Mouse (Mus musculus) MEL (cell line): Measurements from ENCODE around the gene Nrip3. TPM values are rescaled to one million over a fixed set of nuclear protein-coding genes. Genes with fewer than 3 reads are reported as not detected.
A peak's percentile ranks its signal among the peaks of the same experiment; 100 is the strongest.

Experiments used
- DNase-seq: peaks from one replicate; pipeline ENCODE4 v3.0.0; 2011; ENCODE audit warnings: low read depth, low spot score
- H3K27ac ChIP-seq: 2 replicates; pipeline ENCODE4 v1.5.1; 2012; ENCODE audit warnings: low read depth, mild to moderate bottlenecking, control low read depth, low read length, moderate library complexity; ENCODE audit not compliant: control insufficient read depth
- H3K27me3 ChIP-seq, 2 experiments: fragments of 150-350 bp in 1 of 2; sonication (generic) in 1 of 2; 2 replicates each; pipeline ENCODE4 v1.6.1; 2012; ENCODE audit warnings: low read length in 2 of 2, mild to moderate bottlenecking in 2 of 2, improper control_type of control experiment in 1 of 2, moderate library complexity in 1 of 2; ENCODE audit not compliant: insufficient read depth in 2 of 2, control insufficient read depth in 1 of 2
- H3K36me3 ChIP-seq, 2 experiments: 2 replicates each; pipeline ENCODE4 v1.6.1; 2012 to 2014; ENCODE audit warnings: low read length in 2 of 2, improper control_type of control experiment in 1 of 2, inconsistent platforms in 1 of 2, mild to moderate bottlenecking in 1 of 2; ENCODE audit not compliant: insufficient read depth in 2 of 2, control insufficient read depth in 1 of 2
- H3K4me1 ChIP-seq, 2 experiments: fragments of 150-350 bp in 1 of 2; sonication (generic) in 1 of 2; 2 replicates each; pipeline ENCODE4 v1.6.1; 2012; ENCODE audit warnings: low read length in 2 of 2, improper control_type of control experiment in 1 of 2, mild to moderate bottlenecking in 1 of 2; ENCODE audit not compliant: insufficient read depth in 2 of 2, control insufficient read depth in 1 of 2
- H3K4me3 ChIP-seq, 2 experiments: fragments of 150-350 bp in 1 of 2; sonication (generic) in 1 of 2; 2 replicates each; pipeline ENCODE4 v1.5.1; 2012; ENCODE audit warnings: low read depth in 2 of 2, low read length in 2 of 2, mild to moderate bottlenecking in 2 of 2, moderate library complexity in 2 of 2, control low read depth in 1 of 2, improper control_type of control experiment in 1 of 2; ENCODE audit not compliant: control insufficient read depth in 1 of 2, insufficient read depth in 1 of 2
- H3K79me2 ChIP-seq: 2 replicates; pipeline ENCODE4 v1.6.1; 2012; ENCODE audit warnings: mild to moderate bottlenecking, low read length, moderate library complexity; ENCODE audit not compliant: control insufficient read depth, poor library complexity, insufficient read depth
- H3K9ac ChIP-seq: 2 replicates; pipeline ENCODE4 v1.6.1; 2012; ENCODE audit warnings: low read depth, mild to moderate bottlenecking, control low read depth, low read length, moderate library complexity; ENCODE audit not compliant: control insufficient read depth, poor library complexity, severe bottlenecking
- H3K9me3 ChIP-seq: fragments of 150-350 bp; sonication (generic); replicated peaks from 2 replicates; pipeline ENCODE4 v1.6.1; 2012; ENCODE audit warnings: mild to moderate bottlenecking, low read length, improper control_type of control experiment, moderate library complexity; ENCODE audit not compliant: insufficient read depth
- CTCF ChIP-seq, 3 experiments: IDR thresholded peaks in 2 of 3; conservative IDR thresholded peaks in 1 of 3; 2 replicates each; pipeline ENCODE4 v1.5.1; 2011 to 2012; ENCODE audit warnings: low read length in 3 of 3, low read depth in 2 of 3, mild to moderate bottlenecking in 2 of 3, improper control_type of control experiment in 1 of 3, inconsistent platforms in 1 of 3, mixed read lengths in 1 of 3, moderate library complexity in 1 of 3; ENCODE audit not compliant: control insufficient read depth in 1 of 3, insufficient read depth in 1 of 3, poor library complexity in 1 of 3, severe bottlenecking in 1 of 3
- ELF1 ChIP-seq: IDR thresholded peaks from 2 replicates; pipeline ENCODE4 v1.6.1; 2014; ENCODE audit warnings: low read depth, mild to moderate bottlenecking, inconsistent platforms, low read length, improper control_type of control experiment, moderate library complexity
- EP300 ChIP-seq, 2 experiments: IDR thresholded peaks; 2 replicates each; pipeline ENCODE4 v1.6.1; 2011; ENCODE audit warnings: improper control_type of control experiment in 2 of 2, low read length in 2 of 2, low read depth in 1 of 2, mild to moderate bottlenecking in 1 of 2
- ETS1 ChIP-seq: IDR thresholded peaks from 2 replicates; pipeline ENCODE4 v1.6.1; 2012; ENCODE audit warnings: low read depth, mild to moderate bottlenecking, inconsistent platforms, low read length, improper control_type of control experiment, moderate library complexity
- GABPA ChIP-seq: IDR thresholded peaks from 2 replicates; pipeline ENCODE4 v1.6.1; 2012; ENCODE audit warnings: low read depth, mild to moderate bottlenecking, inconsistent platforms, low read length, improper control_type of control experiment, moderate library complexity
- JUND ChIP-seq: IDR thresholded peaks from 2 replicates; pipeline ENCODE4 v1.6.1; 2011; ENCODE audit warnings: low read depth, mild to moderate bottlenecking, improper control_type of control experiment, low read length
- KAT2A ChIP-seq: conservative IDR thresholded peaks from 2 replicates; pipeline ENCODE4 v1.6.1; 2012; ENCODE audit warnings: low read depth, low read length, improper control_type of control experiment, inconsistent platforms
- MAX ChIP-seq: IDR thresholded peaks from 2 replicates; pipeline ENCODE4 v1.6.1; 2011; ENCODE audit warnings: low read length, improper control_type of control experiment
- MYC ChIP-seq: IDR thresholded peaks from 2 replicates; pipeline ENCODE4 v1.6.1; 2011; ENCODE audit warnings: low read depth, mild to moderate bottlenecking, low read length, improper control_type of control experiment, moderate library complexity
- POLR2AphosphoS5 ChIP-seq: IDR thresholded peaks from 2 replicates; pipeline ENCODE4 v1.6.1; 2012; ENCODE audit warnings: low read depth, borderline replicate concordance, mild to moderate bottlenecking, inconsistent platforms, low read length, moderate library complexity, mixed read lengths
- RAD21 ChIP-seq: IDR thresholded peaks from 2 replicates; pipeline ENCODE4 v1.6.1; 2011; ENCODE audit warnings: mild to moderate bottlenecking, low read depth, low read length, improper control_type of control experiment
- SIN3A ChIP-seq: IDR thresholded peaks from 2 replicates; pipeline ENCODE4 v1.6.1; 2012; ENCODE audit warnings: low read length, improper control_type of control experiment, inconsistent platforms
- SMC3 ChIP-seq: IDR thresholded peaks from 2 replicates; pipeline ENCODE4 v1.6.1; 2011; ENCODE audit warnings: low read depth, low read length, improper control_type of control experiment
- UBTF ChIP-seq: IDR thresholded peaks from 2 replicates; pipeline ENCODE4 v1.6.1; 2012; ENCODE audit warnings: low read depth, mild to moderate bottlenecking, inconsistent platforms, low read length, improper control_type of control experiment, moderate library complexity, borderline replicate concordance; ENCODE audit not compliant: insufficient read depth
- USF1 ChIP-seq: IDR thresholded peaks from 2 replicates; pipeline ENCODE4 v1.6.1; 2014; ENCODE audit warnings: low read depth, mild to moderate bottlenecking, inconsistent platforms, low read length, improper control_type of control experiment, moderate library complexity
- USF2 ChIP-seq, 2 experiments: IDR thresholded peaks; 2 replicates each; pipeline ENCODE4 v1.6.1; 2011 to 2012; ENCODE audit warnings: improper control_type of control experiment in 2 of 2, low read length in 2 of 2, borderline replicate concordance in 1 of 2, inconsistent platforms in 1 of 2, low read depth in 1 of 2, mild to moderate bottlenecking in 1 of 2; ENCODE audit not compliant: insufficient read depth in 1 of 2
- ZC3H11A ChIP-seq: IDR thresholded peaks from 2 replicates; pipeline ENCODE4 v1.6.1; 2012; ENCODE audit warnings: low read depth, mild to moderate bottlenecking, inconsistent platforms, low read length, improper control_type of control experiment
- polyA plus RNA-seq, 2 experiments: library from polyadenylated mRNA; stranded (reverse) in 1 of 2; unstranded in 1 of 2; fragments of >175 nt in 1 of 2; fragments of >200 nt in 1 of 2; gene quantifications; 2 replicates each; pipeline versions ENCODE4 v1.2.1 to v1.2.4; 2012; ENCODE audit warnings: low replicate concordance in 2 of 2, low read depth in 1 of 2; ENCODE audit not compliant: insufficient read length in 2 of 2, insufficient read depth in 1 of 2, missing spikeins in 1 of 2
- total RNA-seq: library from RNA; depleted of rRNA; stranded (reverse); fragments of 300-350 nt; gene quantifications from 2 replicates; pipeline ENCODE4 v1.2.3, GENCODE M21; 2012

Nrip3 gene
- total and polyA plus RNA-seq, 3 experiments: not detected

GRCm38 (mm10) chr7:109795564-109795963, 13.7 kb upstream of the Nrip3 start:
- H3K4me1 ChIP-seq: peaks cover 2 to 13% of the 10 kb centered on the region in 2 experiments; a peak in 3 of 4 replicates
- no peak overlapping the region for H3K9ac ChIP-seq
- peaks cover 0 to 4% of the 10 kb centered on the region in 2 experiments; a peak in 2 of 4 replicates for H3K36me3 ChIP-seq
- H3K27ac ChIP-seq: no peak overlapping the region
- no peaks in the 10 kb centered on the region for H3K79me2 ChIP-seq
- no peaks in the 10 kb centered on the region for H3K27me3 ChIP-seq
- TF ChIP-seq USF1: peak; percentile 73
- TF ChIP-seq POLR2AphosphoS5: no peak
- 0 out of 2 replicates have a peak, but pooled peaks have one; percentile 27 for TF ChIP-seq MAX
- DNase-seq: no peak
- H3K9me3 ChIP-seq: no peaks in the 10 kb centered on the region
- no peak overlapping the region for H3K4me3 ChIP-seq

GRCm38 (mm10) chr7:109794556-109794955, 12.7 kb upstream of the Nrip3 start:
- no peaks in the 10 kb centered on the region for H3K27me3 ChIP-seq

GRCm38 (mm10) chr7:109792759-109793158, 10.9 kb upstream of the Nrip3 start:
- DNase-seq: peak; percentile 76
- H3K9me3 ChIP-seq: no peaks in the 10 kb centered on the region
- H3K4me3 ChIP-seq: no peak overlapping the region
- peaks cover 0 to 5% of the 10 kb centered on the region in 2 experiments; a peak in 2 of 4 replicates for H3K4me1 ChIP-seq
- H3K9ac ChIP-seq: no peak overlapping the region
- no peaks in the 10 kb centered on the region for H3K36me3 ChIP-seq
- TF ChIP-seq SIN3A (no peak), CTCF (IDR thresholded peaks at IDR 0.05 in 2 of 3, conservative IDR thresholded peaks at IDR 0.05 in 1 of 3; ENCODE audit: control insufficient read depth in 1 of 3, insufficient read depth in 1 of 3, low read depth in 2 of 3, low read length in 3 of 3, poor library complexity in 1 of 3, severe bottlenecking in 1 of 3) (peak; percentile 65 to 92 (median 79)), SMC3 (peak; percentile 97), MYC (0 out of 2 replicates have a peak, but pooled peaks have one; percentile 24), ZC3H11A (peak; percentile 89), RAD21 (peak; percentile 79)
- H3K79me2 ChIP-seq: no peaks in the 10 kb centered on the region
- H3K27ac ChIP-seq: no peak overlapping the region
- no peaks in the 10 kb centered on the region for H3K27me3 ChIP-seq

More at GRCm38 (mm10) chr7:109794556-109794955, 12.7 kb upstream of the Nrip3 start:
- Histone ChIP-seq H3K36me3 (peaks cover 0 to 4% of the 10 kb centered on the region in 2 experiments; a peak in 2 of 4 replicates), H3K79me2 (no peaks in the 10 kb centered on the region), H3K4me3 (no peak overlapping the region), H3K9ac (no peak overlapping the region), H3K9me3 (no peaks in the 10 kb centered on the region), H3K4me1 (peaks cover 2 to 9% of the 10 kb centered on the region in 2 experiments; a peak in 3 of 4 replicates), H3K27ac (no peak overlapping the region)
- no peak for TF ChIP-seq GABPA
- no peak for TF ChIP-seq USF2 (IDR thresholded peaks at IDR 0.05; ENCODE audit: borderline replicate concordance in 1 of 2, insufficient read depth in 1 of 2, low read depth in 1 of 2, low read length in 2 of 2)
- no peak for TF ChIP-seq KAT2A
- TF ChIP-seq SIN3A: no peak
- TF ChIP-seq ETS1: no peak
- TF ChIP-seq RAD21: no peak
- no peak for TF ChIP-seq ELF1
- TF ChIP-seq JUND: no peak
- no peak for TF ChIP-seq POLR2AphosphoS5
- no peak for TF ChIP-seq UBTF
- TF ChIP-seq USF1: no peak
- TF ChIP-seq EP300 (IDR thresholded peaks at IDR 0.05; ENCODE audit: low read depth in 1 of 2, low read length in 2 of 2): no peak
- no peak for DNase-seq
